In the genomic region with DNA sequence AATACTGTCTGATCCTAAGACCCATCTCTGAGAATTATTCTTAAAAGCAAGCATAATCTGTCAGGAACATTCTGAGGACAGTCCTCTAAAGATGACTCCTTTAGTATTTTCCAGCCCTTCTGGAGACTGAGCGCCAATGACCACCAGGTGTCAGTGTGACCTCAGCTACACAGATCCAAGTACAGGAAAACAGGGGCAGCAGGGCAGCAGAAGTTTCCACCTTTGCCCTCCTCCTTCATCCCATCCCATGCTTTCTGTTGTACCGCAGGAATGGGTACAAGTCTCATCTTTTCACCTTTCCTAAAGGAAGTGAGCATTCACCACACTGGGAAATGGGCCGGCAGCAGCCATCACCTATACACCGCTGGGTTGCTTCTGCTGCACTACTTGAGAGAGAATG, we compare ENCODE assay signal across 9 mouse cellular contexts. TPM values are rescaled to one million over a fixed set of nuclear protein-coding genes. Genes with fewer than 3 reads are reported as not detected.
DNase-seq lines count a peak whose midpoint lies in the region; ATAC-seq lines count a peak whose summit lies in the region.
"Had no signal": no experiment of that assay in that cellular context is flagged by ENCODE, and none has a peak within 500 bp of the region (broad histone marks: within the 10 kb centered on the region; RNA-seq: fewer than 3 reads in every experiment).

No protein-coding gene starts in this region.

- no peaks in the 10 kb centered on the region for H3K36me3 ChIP-seq in forebrain, embryonic 11.5 days (ENCODE audit: control insufficient read depth, insufficient read depth, low read length)
- H3K36me3 ChIP-seq in forebrain, embryonic 16.5 days (ENCODE audit: control insufficient read depth, insufficient read depth), result peaks cover 6% of the 10 kb centered on the region
- peaks cover 8% of the 10 kb centered on the region for H3K36me3 ChIP-seq in heart, embryonic 15.5 days
- H3K36me3 ChIP-seq in midbrain, embryonic 10.5 days, result peaks cover 64% of the 10 kb centered on the region

- DNase-seq in forebrain, embryonic 11.5 days (ENCODE audit: low spot score), result peak; percentile 71
- peak; percentile 57 to 84 for DNase-seq in adrenal gland, adult (ENCODE audit: inconsistent age in 2 of 2, low spot score in 1 of 2)
- DNase-seq in embryo, embryonic 10 days (ENCODE audit: low spot score), result peak; percentile 83
- DNase-seq in layer of hippocampus, postnatal 25 days (ENCODE audit: extremely low spot score in 1 of 2, low spot score in 1 of 2), result peak; percentile 31 to 66
- peak; percentile 65 for DNase-seq in midbrain, embryonic 10.5 days (ENCODE audit: low spot score)
- peak; percentile 12 for DNase-seq in spleen, adult 12 weeks (ENCODE audit: low spot score)

- WGBS in forebrain, embryonic 11.5 days, result 71% methylated on average over 4 of the region's 4 CpGs
- 65% methylated on average over 4 of the region's 4 CpGs for WGBS in forebrain, embryonic 16.5 days
- 57% methylated on average over 4 of the region's 4 CpGs for WGBS in heart, embryonic 15.5 days
- 63% methylated on average over 4 of the region's 4 CpGs for WGBS in midbrain, embryonic 10.5 days

- no peaks in the 10 kb centered on the region for H3K4me1 ChIP-seq in forebrain, embryonic 11.5 days (replicated peaks; ENCODE audit: control insufficient read depth, insufficient read depth, low read length)
- peaks cover 4% of the 10 kb centered on the region for H3K4me1 ChIP-seq in forebrain, embryonic 16.5 days (replicated peaks; ENCODE audit: control insufficient read depth, insufficient read depth, low read length)
- no peaks in the 10 kb centered on the region for H3K4me1 ChIP-seq in heart, embryonic 15.5 days (replicated peaks)
- peaks cover 3% of the 10 kb centered on the region for H3K4me1 ChIP-seq in midbrain, embryonic 10.5 days

- ATAC-seq in forebrain, embryonic 11.5 days (replicated peaks; ENCODE audit: low FRiP score), result no peak
- no peak for ATAC-seq in forebrain, embryonic 16.5 days
- ATAC-seq in heart, embryonic 15.5 days (replicated peaks; ENCODE audit: insufficient number of reproducible peaks, insufficient read depth, low FRiP score, low read depth), result peak; percentile 27; the same call in 1 of the 2 replicates

- H3K9me3 ChIP-seq in forebrain, embryonic 11.5 days (ENCODE audit: control insufficient read depth, low read length), result no peaks in the 10 kb centered on the region
- H3K9me3 ChIP-seq in forebrain, embryonic 16.5 days (ENCODE audit: control insufficient read depth, low read length), result no peaks in the 10 kb centered on the region
- H3K9me3 ChIP-seq in heart, embryonic 15.5 days (replicated peaks), result no peaks in the 10 kb centered on the region
- no peaks in the 10 kb centered on the region for H3K9me3 ChIP-seq in midbrain, embryonic 10.5 days (replicated peaks)
- H3K9me3 ChIP-seq: liver, embryonic 15.5 days had no signal

- H3K27ac ChIP-seq in forebrain, embryonic 11.5 days (ENCODE audit: low read depth, low read length), result no peak overlapping the region
- H3K27ac ChIP-seq in forebrain, embryonic 16.5 days (ENCODE audit: low read length), result no peak overlapping the region
- H3K27ac ChIP-seq in heart, embryonic 15.5 days, result no peak overlapping the region
- H3K27ac ChIP-seq in midbrain, embryonic 10.5 days (replicated peaks), result no peak overlapping the region
- H3K27ac ChIP-seq: liver, embryonic 15.5 days had no signal

- H3K4me3 ChIP-seq in forebrain, embryonic 11.5 days (ENCODE audit: low read depth, low read length), result no peak overlapping the region
- no peak overlapping the region for H3K4me3 ChIP-seq in forebrain, embryonic 16.5 days (replicated peaks; ENCODE audit: low read length)
- no peak overlapping the region for H3K4me3 ChIP-seq in heart, embryonic 15.5 days
- H3K4me3 ChIP-seq in midbrain, embryonic 10.5 days, result no peak overlapping the region
- H3K4me3 ChIP-seq: liver, embryonic 15.5 days had no signal

- no peaks in the 10 kb centered on the region for H3K27me3 ChIP-seq in forebrain, embryonic 11.5 days (ENCODE audit: control insufficient read depth, insufficient read depth, low read length)
- H3K27me3 ChIP-seq in forebrain, embryonic 16.5 days (replicated peaks; ENCODE audit: control insufficient read depth, insufficient read depth, low read length), result no peaks in the 10 kb centered on the region
- no peaks in the 10 kb centered on the region for H3K27me3 ChIP-seq in heart, embryonic 15.5 days
- no peaks in the 10 kb centered on the region for H3K27me3 ChIP-seq in midbrain, embryonic 10.5 days (ENCODE audit: low read depth, poor library complexity, severe bottlenecking)
- H3K27me3 ChIP-seq: liver, embryonic 15.5 days had no signal

- H3K4me2 ChIP-seq in forebrain, embryonic 11.5 days (ENCODE audit: low read depth, low read length, severe bottlenecking), result no peak overlapping the region
- H3K4me2 ChIP-seq in forebrain, embryonic 16.5 days (ENCODE audit: low read length), result no peak overlapping the region
- no peak overlapping the region for H3K4me2 ChIP-seq in heart, embryonic 15.5 days
- H3K4me2 ChIP-seq: liver, embryonic 15.5 days had no signal

- H3K9ac ChIP-seq in forebrain, embryonic 11.5 days (ENCODE audit: low read length), result no peak overlapping the region
- no peak overlapping the region for H3K9ac ChIP-seq in forebrain, embryonic 16.5 days (replicated peaks; ENCODE audit: low read depth, low read length)
- no peak overlapping the region for H3K9ac ChIP-seq in heart, embryonic 15.5 days
- H3K9ac ChIP-seq: liver, embryonic 15.5 days had no signal

RNA-seq across cellular contexts. Expression of a gene that starts 20.7 kb away (rescaled TPM):
- polyA plus RNA-seq in forebrain, embryonic 11.5 days (2014; fragmentation: Nextera tagmentation; extraction: Ambion mirVana), result not detected in 2 replicates
- 0.14 TPM in 1 of 2 replicates, not detected in the other for polyA plus RNA-seq in forebrain, embryonic 16.5 days (2015; fragmentation: Nextera tagmentation; extraction: Ambion mirVana)
- polyA plus RNA-seq in heart, embryonic 15.5 days (2015; fragmentation: Nextera tagmentation; extraction: Ambion mirVana), result 0.08 and 0.27 TPM in 2 replicates
- total RNA-seq in layer of hippocampus, postnatal 25 days (2021), result not detected
- polyA plus RNA-seq in midbrain, embryonic 10.5 days (2016; fragmentation: Nextera tagmentation; extraction: Ambion mirVana), result not detected in 2 replicates

RNA-seq across cellular contexts. Expression of a gene that starts 50.8 kb away (rescaled TPM):
- not detected in 2 replicates for polyA plus RNA-seq in forebrain, embryonic 11.5 days (2014; fragmentation: Nextera tagmentation; extraction: Ambion mirVana)
- polyA plus RNA-seq in forebrain, embryonic 16.5 days (2015; fragmentation: Nextera tagmentation; extraction: Ambion mirVana), result not detected in 2 replicates
- polyA plus RNA-seq in heart, embryonic 15.5 days (2015; fragmentation: Nextera tagmentation; extraction: Ambion mirVana), result not detected in 2 replicates
- total RNA-seq in layer of hippocampus, postnatal 25 days (2021), result not detected
- not detected in 2 replicates for polyA plus RNA-seq in midbrain, embryonic 10.5 days (2016; fragmentation: Nextera tagmentation; extraction: Ambion mirVana)

Comparison
In these comparisons a context has a peak if more than half of its experiments do, and no peak if none do; other contexts are left out.
1. DNase-seq: peak in every context shown above with its lines; median percentile 83 in embryo, embryonic 10 days; 71 in forebrain, embryonic 11.5 days; 70 in adrenal gland, adult; 65 in midbrain, embryonic 10.5 days; 48 in layer of hippocampus, postnatal 25 days; 12 in spleen, adult 12 weeks.